Mouse (Mus musculus) heart, postnatal 0 days (tissue): Measurements from ENCODE around the gene Tuft1.

Experiments used
- CTCF ChIP-seq: IDR thresholded peaks from 2 replicates; pipeline ENCODE4 v1.5.1; 2016; ENCODE audit warnings: antibody characterized with exemption, control low read depth, low read depth
- EP300 ChIP-seq: IDR thresholded peaks from 2 replicates; pipeline ENCODE4 v1.6.1; 2016; ENCODE audit warnings: antibody characterized with exemption, low read depth

DNA sequence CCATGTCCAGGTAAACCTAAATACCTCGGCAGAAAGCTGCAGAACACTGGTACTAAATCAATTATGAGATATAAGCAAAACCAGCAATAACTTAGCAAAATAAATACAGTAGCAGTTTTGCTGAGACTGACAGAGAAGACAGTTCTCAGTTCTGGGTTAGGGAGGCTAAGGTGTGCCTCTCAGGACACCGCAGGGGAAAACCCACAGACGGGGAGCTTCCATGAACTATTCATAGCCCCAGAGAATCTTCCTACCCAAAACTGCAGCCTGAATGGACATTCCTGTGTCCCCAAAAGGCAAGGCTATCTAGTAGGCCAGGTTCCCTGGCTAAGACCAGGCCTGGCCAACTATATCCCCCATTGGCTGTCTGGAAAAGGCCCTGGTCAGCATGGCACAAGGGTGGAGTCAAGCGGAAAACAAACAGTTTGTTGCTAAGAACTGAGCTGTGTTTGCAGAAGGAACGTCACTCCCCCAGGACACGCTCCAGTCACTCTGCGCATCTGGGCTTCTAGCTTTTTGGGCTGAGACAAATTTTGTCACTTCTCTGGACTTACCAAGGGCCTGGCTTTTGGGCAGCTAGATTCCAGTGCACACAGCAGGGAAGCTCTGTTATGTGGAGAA is 45.3 kb downstream of the Tuft1 start:
- TF ChIP-seq CTCF = no peak
- no peak for TF ChIP-seq EP300
